Comparison of ENCODE assay signal across 8 mouse cellular contexts in genomic region chr9:44107110-44107509, GRCm38 (mm10). TPM values are rescaled to one million over a fixed set of nuclear protein-coding genes. Genes with fewer than 3 reads are reported as not detected.
A peak's percentile ranks its signal among the peaks of the same experiment; 100 is the strongest.
DNase-seq lines count a peak whose midpoint lies in the region; ATAC-seq and TF ChIP-seq lines count a peak whose summit lies in the region.

Gene C1qtnf5 (plus strand): TSS chr9:44107245.

- intact Hi-C loops in gastrocnemius, postnatal 36 days (cut with DNase I) = no loop called here

- H3K27me3 ChIP-seq in hindbrain, postnatal 0 days (ENCODE audit: insufficient read depth, low read length) = no peaks in the 10 kb centered on the region
- H3K27me3 ChIP-seq in stomach, embryonic 16.5 days (ENCODE audit: control insufficient read depth, insufficient read depth, low read length) = no peaks in the 10 kb centered on the region

- no peak; the same call in 1 of the 2 replicates for TF ChIP-seq CTCF in hindbrain, postnatal 0 days (IDR thresholded peaks at IDR 0.05; ENCODE audit: low read depth)

- peak within 1 kb of the TSS; percentile 44 for H3K4me2 ChIP-seq in hindbrain, postnatal 0 days (ENCODE audit: low read depth, low read length)
- peak within 1 kb of the TSS; percentile 31 for H3K4me2 ChIP-seq in stomach, embryonic 16.5 days (ENCODE audit: low read depth, low read length)

- peak; percentile 83 for ATAC-seq in hindbrain, postnatal 0 days
- peak; percentile 71 for ATAC-seq in stomach, embryonic 16.5 days (ENCODE audit: insufficient read depth, low FRiP score)
- ATAC-seq in erythroblast, adult 5-6 weeks (replicated peaks; ENCODE audit: low FRiP score, poor library complexity, severe bottlenecking) = no peak

- H3K9me3 ChIP-seq in ES-E14 (ENCODE audit: control insufficient read depth, insufficient read depth, low read depth, low read length) = no peaks in the 10 kb centered on the region
- no peaks in the 10 kb centered on the region for H3K9me3 ChIP-seq in hindbrain, postnatal 0 days (ENCODE audit: low read length)
- H3K9me3 ChIP-seq in stomach, embryonic 16.5 days (replicated peaks; ENCODE audit: control insufficient read depth, low read length) = no peaks in the 10 kb centered on the region

- no peak for DNase-seq in ES-E14 (ENCODE audit: low read depth, low spot score)
- peak; percentile 67 to 72 for DNase-seq in cerebellum, postnatal 4 days (ENCODE audit: low spot score in 2 of 2)
- DNase-seq in gastrocnemius, postnatal 36 days = peak; percentile 81 to 93
- DNase-seq in hindbrain, postnatal 0 days (ENCODE audit: low spot score) = peak; percentile 81
- peak in 1 of 2 experiments; percentile 76 for DNase-seq in left cerebral cortex, adult 8-10 months (ENCODE audit: low spot score in 2 of 2)
- DNase-seq in lung, postnatal 4 days = peak; percentile 89 to 94

- H3K9ac ChIP-seq in ES-E14 (ENCODE audit: insufficient read depth, low read depth, low read length, poor library complexity, severe bottlenecking) = peak within 1 kb of the TSS; percentile 68
- H3K9ac ChIP-seq in hindbrain, postnatal 0 days (replicated peaks; ENCODE audit: low read length) = no peak within 1 kb of the TSS; the same call in 1 of the 2 replicates
- peak within 1 kb of the TSS; percentile 45 for H3K9ac ChIP-seq in stomach, embryonic 16.5 days (ENCODE audit: low read length)

- no peak within 1 kb of the TSS for H3K27ac ChIP-seq in ES-E14 (ENCODE audit: insufficient read depth, low read depth, low read length, poor library complexity, severe bottlenecking)
- H3K27ac ChIP-seq in hindbrain, postnatal 0 days = peak within 1 kb of the TSS; percentile 78
- H3K27ac ChIP-seq in stomach, embryonic 16.5 days (ENCODE audit: low read length) = peak within 1 kb of the TSS; percentile 54

- in situ Hi-C loops in ES-E14 (cut with MboI; ENCODE audit: low sequenced_read_pairs in 2 of 2, unreplicated experiment in 2 of 2) = no loop called here

- 16% methylated on average over 8 of the region's 8 CpGs for WGBS in hindbrain, postnatal 0 days
- WGBS in stomach, embryonic 16.5 days = 26% methylated on average over 8 of the region's 8 CpGs

- peaks cover 0 to 19% of the 10 kb centered on the region in 2 experiments; a peak in 2 of 4 replicates for H3K4me1 ChIP-seq in ES-E14 (ENCODE audit: control insufficient read depth in 2 of 2, insufficient read depth in 2 of 2, low read length in 2 of 2, poor library complexity in 1 of 2)
- H3K4me1 ChIP-seq in hindbrain, postnatal 0 days (ENCODE audit: insufficient read depth, low read length) = peaks cover 39% of the 10 kb centered on the region
- H3K4me1 ChIP-seq in stomach, embryonic 16.5 days (ENCODE audit: control insufficient read depth, insufficient read depth, low read length) = peaks cover 39% of the 10 kb centered on the region

- peak within 1 kb of the TSS; percentile 9 to 66; a peak in 3 of 4 replicates for H3K4me3 ChIP-seq in ES-E14 (ENCODE audit: insufficient read depth in 1 of 2, low read depth in 1 of 2, low read length in 2 of 2, poor library complexity in 1 of 2, severe bottlenecking in 1 of 2)
- H3K4me3 ChIP-seq in hindbrain, postnatal 0 days (ENCODE audit: low read length) = peak within 1 kb of the TSS; percentile 13; the same call in 1 of the 2 replicates
- peak within 1 kb of the TSS; percentile 15; the same call in 1 of the 2 replicates for H3K4me3 ChIP-seq in stomach, embryonic 16.5 days (replicated peaks; ENCODE audit: low read length)

- H3K36me3 ChIP-seq in ES-E14 (ENCODE audit: control insufficient read depth, insufficient read depth, low read length, poor library complexity, severe bottlenecking) = peaks cover 17% of the 10 kb centered on the region; the same call in 1 of the 2 replicates
- no peaks in the 10 kb centered on the region for H3K36me3 ChIP-seq in hindbrain, postnatal 0 days (ENCODE audit: insufficient read depth, low read length)
- H3K36me3 ChIP-seq in stomach, embryonic 16.5 days (ENCODE audit: control insufficient read depth, insufficient read depth, low read length) = peaks cover 5% of the 10 kb centered on the region; the same call in 1 of the 2 replicates

TF ChIP-seq in ES-E14, 5 proteins besides CTCF, POLR2A, EP300 and RAD21:
- TF ChIP-seq ZC3H11A (IDR thresholded peaks at IDR 0.05; ENCODE audit: borderline replicate concordance, low read depth, low read length) = no peak
- no peak for TF ChIP-seq HCFC1 (IDR thresholded peaks at IDR 0.05; ENCODE audit: borderline replicate concordance, insufficient read depth, low read length)
- TF ChIP-seq MAFK (IDR thresholded peaks at IDR 0.05; ENCODE audit: insufficient read depth, low read depth, low read length) = no peak
- TF ChIP-seq CHD2 (IDR thresholded peaks at IDR 0.05; ENCODE audit: low read depth, low read length) = no peak
- no peak for TF ChIP-seq ZNF384 (IDR thresholded peaks at IDR 0.05; ENCODE audit: low read depth, low read length)

RNA-seq across cellular contexts. Expression of gene C1qtnf5, which starts in this region (rescaled TPM):
- 0.79 and 1.6 TPM in 2 replicates for total RNA-seq in ES-E14 (2012; rRNA removed)
- 1 to 10 TPM; 6.7 to 9.6 TPM for total RNA-seq in gastrocnemius, postnatal 36 days (2021)
- total RNA-seq in hindbrain, postnatal 0 days (2014; rRNA removed) = 36.7 and 39.5 TPM in 2 replicates
- polyA plus RNA-seq in hindbrain, postnatal 0 days (2015; fragmentation: Nextera tagmentation; extraction: Ambion mirVana) = 12.3 and 12.8 TPM in 2 replicates
- 10 to 100 TPM; 24.1 to 32.7 (median 26.3) TPM for total RNA-seq in left cerebral cortex, adult 8-10 months (2022)
- 2.4 and 2.5 TPM in 2 replicates for polyA plus RNA-seq in stomach, embryonic 16.5 days (2015; fragmentation: Nextera tagmentation; extraction: Ambion mirVana)
- total RNA-seq in erythroblast, adult 5-6 weeks (2015; ENCODE audit: low replicate concordance) = 2.1 TPM in 1 of 2 replicates, not detected in the other
- not detected in 2 replicates for total RNA-seq in erythroblast, adult 5-6 weeks (2017; ENCODE audit: low replicate concordance)
